Mouse (Mus musculus) brain, embryonic 14.5 days (tissue): ENCODE measurements at regions not wholly inside any gene's neighbourhood (a gene's known extent, or its start where the extent isn't known, plus 50 kb on each side); places are given as distances from the start of the nearest gene placed in this dataset.

Experiments
- CTCF ChIP-seq: fragments of 200-500 bp; IDR thresholded peaks from 2 replicates; pipeline ENCODE4 v1.5.1; 2012; ENCODE audit warnings: inconsistent platforms, mild to moderate bottlenecking, moderate library complexity, borderline replicate concordance; ENCODE audit not compliant: insufficient read depth, insufficient read length; ENCODE audit errors: extremely low read depth
- POLR2A ChIP-seq: fragments of 200-500 bp; IDR thresholded peaks from 2 replicates; pipeline ENCODE4 v1.6.1; 2012; ENCODE audit warnings: mild to moderate bottlenecking, inconsistent platforms, borderline replicate concordance; ENCODE audit not compliant: poor library complexity, insufficient read depth, insufficient read length, severe bottlenecking; ENCODE audit errors: extremely low read depth

GRCm38 (mm10) chr16:19203681-19204080 is 110.2 kb downstream of the Olfr164 start:
- no peak for TF ChIP-seq CTCF
- no peak for TF ChIP-seq POLR2A
